Mouse (Mus musculus) neutrophil, adult 59 days (primary cell): Measurements from ENCODE around the gene Tmem258. TPM values are rescaled to one million over a fixed set of nuclear protein-coding genes. Genes with fewer than 3 reads are reported as not detected.

Source experiments
- total RNA-seq, 2 experiments: library from RNA; stranded (reverse); gene quantifications; 1 replicate in 1 of 2; 2 replicates in 1 of 2; pipeline ENCODE4 v1.2.4; 2023

The Tmem258 gene
- 100 to 1,000 TPM; 104 to 110 TPM for total RNA-seq

DNA sequence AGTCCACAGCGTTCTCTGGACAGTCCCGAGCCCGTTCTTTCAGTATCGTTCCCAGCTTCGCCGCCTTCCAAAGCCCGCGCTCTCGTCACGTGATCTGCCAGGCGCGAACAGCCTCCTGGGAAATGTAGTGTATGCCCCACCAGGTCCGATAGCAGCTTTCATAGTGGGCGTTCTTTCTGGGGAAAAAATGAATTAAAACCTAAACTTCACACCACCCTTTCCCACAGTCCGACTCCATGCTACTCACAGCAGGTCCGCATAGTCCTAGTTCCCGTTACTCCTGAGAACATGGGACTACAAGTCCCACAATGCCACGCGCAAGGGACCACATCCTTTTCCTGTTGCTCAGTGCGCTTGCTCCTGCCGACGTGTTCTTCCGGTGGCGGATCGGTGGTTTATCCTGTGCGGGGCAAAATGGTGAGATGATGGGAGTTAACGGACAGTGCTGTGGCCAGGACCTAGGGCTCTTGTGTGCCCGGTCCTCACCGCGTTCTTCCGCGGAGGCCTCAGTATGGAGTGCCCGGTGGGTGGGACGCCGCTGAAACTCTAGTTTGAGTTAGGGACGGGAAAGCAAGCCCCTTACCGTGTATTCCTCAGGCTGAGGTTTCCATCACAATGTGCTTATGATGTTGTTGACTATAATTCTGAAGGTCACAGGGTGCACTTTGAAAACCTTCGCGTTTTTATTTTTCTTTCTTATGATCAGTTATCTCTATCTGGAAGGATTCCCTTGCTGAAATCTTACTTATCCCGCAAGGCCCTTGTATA, at the start of gene Tmem258, which contains the start of gene Fen1:
Gene Tmem258 (plus strand): TSS at position 167 of the 768 bp plus-strand sequence.
Gene Fen1 (minus strand): TSS at position 322 of the 768 bp plus-strand sequence.

DNA sequence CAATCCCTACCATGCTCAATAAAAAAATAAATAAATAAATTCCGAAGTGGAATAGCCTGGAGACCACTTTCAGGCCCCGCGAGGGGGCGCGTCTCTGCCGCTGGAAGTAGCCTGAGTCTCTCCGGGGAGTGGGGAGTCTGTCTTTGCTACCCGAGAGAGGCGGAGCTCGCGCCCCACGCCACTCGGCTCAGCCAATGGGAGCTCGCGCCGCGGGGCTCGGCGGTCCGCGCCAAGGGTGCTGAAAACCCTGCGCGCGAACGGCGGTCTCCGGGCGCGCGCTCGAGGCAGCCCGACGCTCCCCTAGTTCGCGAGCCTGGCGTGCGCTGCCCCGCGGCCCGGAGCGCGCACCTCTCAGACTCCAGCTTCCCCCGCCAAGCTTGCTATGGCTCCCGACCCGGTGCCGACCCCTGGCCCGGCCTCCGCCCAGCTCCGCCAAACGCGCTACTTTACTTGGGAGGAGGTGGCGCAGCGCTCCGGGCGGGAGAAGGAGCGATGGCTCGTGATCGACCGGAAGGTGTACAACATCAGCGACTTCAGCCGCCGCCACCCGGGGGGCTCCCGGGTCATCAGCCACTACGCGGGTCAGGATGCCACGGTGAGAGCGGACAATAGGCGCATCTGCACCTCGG, 21.0 kb upstream of the Tmem258 start, which contains the start of gene Fads1:
Gene Fads1 (plus strand): TSS at position 219 of the 629 bp plus-strand sequence.

DNA sequence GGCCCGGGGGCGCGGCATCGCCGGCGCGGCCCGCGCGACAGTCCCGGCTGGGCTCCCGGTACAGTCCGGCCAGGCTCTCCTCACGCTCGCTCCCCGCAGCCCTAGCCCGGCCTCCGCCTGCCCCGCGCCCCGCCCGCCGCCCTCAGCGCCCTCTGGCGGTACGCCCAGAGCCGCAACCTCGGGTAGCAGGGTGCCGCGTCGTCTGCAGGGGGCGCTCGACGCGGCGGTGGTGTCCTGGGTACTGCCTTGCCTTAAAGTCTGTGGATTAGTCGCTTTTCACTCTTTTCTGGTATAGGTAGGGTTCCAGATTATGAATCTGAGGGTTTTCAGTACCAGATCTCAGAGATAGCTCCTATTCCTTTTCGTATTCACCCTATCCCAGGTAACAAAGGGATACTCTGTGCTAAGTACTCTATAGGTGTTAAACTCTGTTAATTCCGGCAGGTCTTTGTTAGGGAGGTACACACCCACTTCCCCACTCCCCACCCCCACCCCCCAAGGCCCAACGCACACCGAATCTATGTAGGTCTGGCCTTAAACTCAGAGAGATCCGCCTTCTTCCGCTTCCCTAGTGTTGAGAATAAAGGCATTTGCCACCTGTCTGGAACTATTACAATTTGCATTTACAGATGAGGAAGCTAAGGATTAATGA, 37.0 kb downstream of the Tmem258 start, which contains the start of gene Myrf:
Gene Myrf (minus strand): TSS at position 95 of the 652 bp plus-strand sequence.

Other genes with a start within 250 kb of the Tmem258 start
- gene Fth1, start 223.4 kb upstream of the Tmem258 start, total RNA-seq: 1,000 to 10,000 TPM; 2,763 to 3,169 TPM
- gene Best1, start 202.4 kb upstream of the Tmem258 start, total RNA-seq: not detected
- gene Rab3il1, start 202.3 kb upstream of the Tmem258 start, total RNA-seq: 1 to 10 TPM; 5.0 to 9.6 TPM
- 1 to 10 TPM; 2.0 to 5.5 TPM for gene Fads3, start 162.4 kb upstream of the Tmem258 start, total RNA-seq
- 1 to 10 TPM; 2.0 to 5.1 TPM for gene Fads2, start 102.3 kb upstream of the Tmem258 start, total RNA-seq
- gene Fads1, start 21.1 kb upstream of the Tmem258 start, total RNA-seq: 1 to 10 TPM; 8.3 to 9.4 TPM
- 10 to 100 TPM; 39.5 to 42.6 TPM for gene Fen1, start 155 bp downstream of the Tmem258 start, total RNA-seq
- under 1 TPM in 1 of 2 experiments, not detected in 1; 0.11 TPM for gene Myrf, start 36.7 kb downstream of the Tmem258 start, total RNA-seq
- gene Dagla, start 100.9 kb downstream of the Tmem258 start, total RNA-seq: under 1 TPM; 0.11 to 0.57 TPM
- gene Syt7, start 185.1 kb downstream of the Tmem258 start, total RNA-seq: not detected